Mouse (Mus musculus) ovary, postnatal 36 days (tissue): ENCODE results near the gene Gm45194.

Experiments used
- DNase-seq: peaks from one replicate; pipeline ENCODE4 v3.0.0; 2022; ENCODE audit warnings: low spot score, mixed read lengths

Gene Gm45194

DNA sequence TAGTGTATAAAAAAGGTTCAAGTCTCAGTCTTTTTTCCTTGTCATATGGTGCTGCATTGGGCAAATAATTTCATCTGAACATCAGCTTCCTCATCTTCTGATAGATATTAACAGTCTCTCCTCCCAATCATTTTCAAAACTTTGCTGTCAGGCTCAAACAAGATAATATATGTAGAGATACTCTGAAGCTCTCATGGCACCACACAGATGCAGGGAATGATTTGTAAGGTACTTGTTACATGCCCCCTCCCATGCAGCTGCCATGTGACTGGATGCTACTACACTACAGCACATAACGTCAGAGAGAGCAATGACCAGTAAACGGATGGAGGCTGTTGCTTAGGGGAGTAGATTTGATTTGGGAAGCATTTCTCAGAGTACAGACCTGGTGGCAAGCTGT, at the start of gene Gm45194:
Gm45194 (plus strand) TSS at position 301 of the 400 bp plus-strand sequence.
- no peak for DNase-seq

DNA sequence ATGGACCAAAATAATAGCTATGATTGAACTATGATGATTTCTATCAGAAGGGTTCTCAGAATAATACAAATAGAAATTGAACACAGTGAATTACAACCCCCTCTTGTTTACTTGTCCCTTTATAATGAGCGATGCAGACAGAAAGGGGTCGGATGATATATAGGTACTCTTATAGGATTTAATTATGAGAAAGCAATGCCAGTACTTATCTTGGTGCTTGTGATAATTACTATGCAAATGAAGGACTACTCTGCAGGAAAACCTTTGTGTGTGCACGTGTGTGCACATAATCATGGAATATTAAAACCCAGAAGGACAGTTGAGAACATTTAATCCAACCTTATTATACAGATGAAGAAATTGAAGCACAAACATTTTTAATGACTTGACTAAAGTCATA, 35.3 kb upstream of the Gm45194 start:
- DNase-seq: no peak

DNA sequence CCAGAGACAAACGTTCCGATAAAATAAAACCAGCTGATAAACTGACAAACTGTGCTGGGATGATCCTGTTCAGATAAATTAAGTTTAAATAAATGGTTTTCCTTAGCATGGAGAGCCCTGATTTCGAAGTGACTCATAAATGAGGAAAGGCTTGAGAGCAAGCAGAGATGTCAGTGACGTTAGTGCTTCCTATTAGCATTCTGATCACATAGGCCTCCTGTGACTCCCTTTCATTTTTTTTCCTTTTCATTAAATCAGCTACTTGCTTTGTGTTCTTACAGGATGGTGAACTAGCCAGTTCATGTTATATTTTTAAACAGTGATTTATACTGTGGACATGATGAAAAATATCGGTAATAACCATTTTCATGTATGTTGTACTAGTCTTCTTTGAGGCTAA, 9.9 kb upstream of the Gm45194 start:
- no peak for DNase-seq

DNA sequence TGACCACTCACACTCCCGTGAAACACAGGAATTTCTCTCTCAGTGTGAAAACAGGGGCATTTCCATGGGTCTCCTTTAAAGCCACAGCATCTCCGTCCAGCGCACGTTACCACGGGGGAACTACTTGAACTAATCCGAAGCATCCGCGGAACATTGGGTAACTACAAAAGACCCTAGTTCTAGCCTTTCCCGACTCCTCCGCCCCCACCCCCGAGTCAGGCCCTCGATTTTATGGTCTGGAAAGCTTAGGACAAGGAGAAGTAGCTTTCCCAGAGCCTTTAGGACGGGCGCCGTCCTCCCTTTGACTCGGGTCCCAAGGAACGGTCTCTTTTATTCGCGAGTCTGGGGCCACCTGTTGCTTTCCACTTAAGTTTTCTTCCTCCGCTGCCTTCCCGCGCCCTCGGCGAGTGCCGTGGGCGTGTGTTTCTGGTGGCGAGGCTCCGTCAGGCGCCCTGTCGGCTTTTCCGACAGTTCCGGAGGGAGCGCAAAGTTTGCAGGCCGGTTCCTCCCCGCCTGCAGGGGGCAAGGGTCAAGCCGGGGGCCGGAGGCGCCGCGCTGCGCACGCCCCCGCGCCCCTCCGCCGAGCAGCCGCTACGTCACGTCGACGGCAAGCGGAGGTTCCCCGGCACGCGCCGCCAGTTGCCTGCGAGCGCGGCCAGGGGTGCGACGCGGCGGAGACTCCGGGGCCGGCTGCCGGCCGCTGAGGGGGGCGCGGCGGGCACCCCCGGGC, 3.3 kb downstream of the Gm45194 start:
- peak; percentile 6 for DNase-seq

DNA sequence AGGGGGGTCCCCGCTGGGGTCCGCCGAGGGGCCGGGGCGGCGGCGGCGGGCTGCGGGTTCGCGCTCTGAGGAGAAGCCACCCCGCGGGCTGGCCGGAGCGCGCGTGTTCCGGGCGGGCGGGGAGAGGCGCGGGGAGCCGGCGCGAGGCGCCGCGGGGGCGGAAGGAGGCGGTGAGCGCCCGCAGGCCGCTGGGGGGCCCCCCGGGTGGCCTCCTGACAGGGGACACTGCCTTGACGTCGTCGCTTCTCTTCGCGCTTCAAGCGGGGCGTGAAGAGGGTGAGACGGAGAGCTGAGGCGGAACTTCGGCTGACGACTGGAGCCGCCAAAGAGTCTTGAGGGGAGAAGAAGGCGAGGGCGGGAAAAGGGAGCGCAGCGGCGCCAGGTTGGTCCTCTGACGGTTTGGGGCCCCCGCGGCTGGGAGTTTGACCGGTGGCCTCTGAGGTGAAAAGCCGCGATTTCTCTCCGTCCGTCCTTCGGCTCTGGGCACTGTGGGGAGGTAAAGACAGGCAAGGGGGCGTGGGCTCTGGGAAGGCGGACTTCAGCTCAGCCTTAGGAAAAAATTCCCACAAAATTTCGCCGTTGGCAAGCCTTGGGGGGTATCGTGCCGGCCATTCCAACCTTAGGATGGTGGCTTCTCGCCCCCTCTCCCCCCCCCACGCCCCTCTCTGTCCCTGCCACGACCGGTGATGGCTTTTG, 4.0 kb downstream of the Gm45194 start:
- DNase-seq: peak; percentile 5

DNA sequence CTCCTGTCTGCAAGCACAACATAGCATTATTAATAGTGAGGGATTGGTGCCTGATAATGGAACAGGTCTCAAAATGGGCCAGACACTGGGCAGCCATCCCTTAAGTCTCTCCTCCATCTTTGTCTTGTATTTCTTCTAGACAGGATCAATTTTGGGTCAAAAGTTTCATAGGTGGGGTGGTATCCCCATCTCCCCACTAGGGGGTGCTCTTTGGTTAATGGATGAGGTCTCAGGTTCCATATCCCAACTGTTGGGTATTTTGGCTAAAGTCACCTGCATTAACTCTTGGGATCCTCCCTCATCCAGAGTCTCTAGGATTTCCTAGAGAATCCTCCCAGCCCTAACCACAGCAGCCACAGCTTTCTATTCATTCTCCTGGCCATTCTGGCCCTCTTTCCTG, 26.2 kb downstream of the Gm45194 start:
- no peak for DNase-seq

DNA sequence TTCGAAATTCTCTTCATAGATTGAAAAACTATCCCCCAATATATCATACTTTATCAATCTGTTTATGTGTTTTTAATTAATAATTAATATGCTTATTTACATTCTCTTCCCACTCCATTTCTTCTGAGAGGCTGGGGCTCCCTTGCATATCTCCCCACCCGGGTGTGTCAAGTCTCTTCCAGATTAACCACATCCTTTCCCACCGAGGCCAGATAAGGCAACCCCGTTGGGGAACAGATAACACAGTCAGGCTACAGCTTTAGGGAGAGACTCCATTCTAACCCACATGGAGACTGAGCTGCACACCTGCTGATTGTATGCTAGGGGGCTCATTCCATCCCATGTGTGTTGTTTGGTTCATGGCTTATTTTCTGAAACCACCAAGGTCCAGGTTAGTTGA, 69.7 kb downstream of the Gm45194 start:
- no peak for DNase-seq

DNA sequence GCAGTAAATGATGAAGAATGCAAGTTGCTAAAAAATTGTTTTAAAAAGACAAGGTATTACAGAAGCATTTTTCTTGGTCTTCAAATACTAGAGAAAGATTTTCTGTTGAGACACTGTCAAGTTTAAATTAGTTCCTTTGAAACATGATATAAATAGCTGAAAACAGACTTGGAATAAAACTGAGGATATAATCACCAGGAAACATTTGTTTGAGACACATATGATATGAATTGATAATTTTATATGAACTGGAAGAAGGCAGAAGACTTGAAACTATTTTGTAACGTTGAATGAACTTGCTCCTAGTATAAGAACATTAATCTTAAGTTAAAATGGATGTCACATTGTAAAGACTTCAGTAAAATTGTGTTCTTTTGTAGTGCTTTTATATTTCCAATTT, 108.5 kb downstream of the Gm45194 start:
- no peak for DNase-seq

DNA sequence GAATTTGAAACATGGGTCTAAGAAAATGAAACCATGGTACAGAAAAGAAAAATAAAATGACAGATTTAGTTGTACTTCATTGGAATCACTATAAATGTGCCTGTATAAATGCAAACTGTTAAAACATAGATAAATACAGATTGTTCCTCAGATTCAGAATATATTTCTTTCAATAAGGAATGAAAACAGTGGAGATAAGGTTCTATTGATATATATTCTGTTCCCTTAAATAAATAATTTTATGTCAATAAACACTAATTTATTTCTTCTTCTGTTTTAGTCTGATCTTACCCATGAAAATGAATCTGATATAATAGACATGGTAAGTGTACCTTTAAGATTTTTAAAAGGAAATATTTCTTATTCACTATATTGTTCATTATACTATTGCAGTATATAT, 119.5 kb downstream of the Gm45194 start, which contains the start of gene Tex16:
Tex16 (plus strand) TSS at position 301 of the 400 bp plus-strand sequence.
- DNase-seq: no peak

DNA sequence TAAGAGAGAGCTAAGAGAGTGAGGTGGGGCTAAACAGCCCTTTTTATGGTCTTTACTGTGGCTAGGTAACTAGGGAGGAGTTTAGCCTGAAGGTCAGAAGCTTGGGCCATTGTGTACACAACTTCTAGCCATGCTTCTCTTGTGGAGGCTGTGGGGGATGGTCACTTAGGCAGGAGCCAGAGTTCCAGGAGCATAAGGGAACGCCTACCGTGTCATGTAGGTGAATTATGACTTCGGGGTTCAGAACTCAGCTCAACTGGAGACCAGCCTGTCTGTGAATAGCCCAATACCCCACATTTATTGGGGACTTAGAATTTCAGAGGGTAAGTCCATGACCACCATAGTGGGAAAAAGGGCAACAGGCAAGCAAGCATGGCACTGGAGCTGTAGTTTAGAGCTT, 347.6 kb downstream of the Gm45194 start, which contains the start of gene 4933403O08Rik:
4933403O08Rik (plus strand) TSS at position 301 of the 400 bp plus-strand sequence.
- no peak for DNase-seq

DNA sequence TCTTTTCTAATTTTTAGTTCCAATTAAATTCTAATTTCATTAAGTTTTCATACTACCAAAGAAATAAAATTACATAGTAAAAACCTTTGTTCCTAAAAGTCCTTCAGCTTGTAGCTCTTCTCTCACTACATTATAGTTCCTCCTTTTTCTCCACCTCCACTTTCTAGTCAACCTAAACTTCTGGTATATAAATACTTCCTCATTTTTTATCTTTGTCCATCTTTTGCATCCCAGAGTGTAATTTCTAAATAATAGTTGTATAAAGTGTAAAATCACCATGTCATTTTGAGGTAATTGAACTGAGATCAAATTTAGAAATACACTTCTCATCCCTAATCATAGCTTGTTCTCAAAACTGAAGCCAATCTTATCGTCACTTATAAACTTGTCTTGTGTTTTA, 351.7 kb downstream of the Gm45194 start:
- DNase-seq: no peak

DNA sequence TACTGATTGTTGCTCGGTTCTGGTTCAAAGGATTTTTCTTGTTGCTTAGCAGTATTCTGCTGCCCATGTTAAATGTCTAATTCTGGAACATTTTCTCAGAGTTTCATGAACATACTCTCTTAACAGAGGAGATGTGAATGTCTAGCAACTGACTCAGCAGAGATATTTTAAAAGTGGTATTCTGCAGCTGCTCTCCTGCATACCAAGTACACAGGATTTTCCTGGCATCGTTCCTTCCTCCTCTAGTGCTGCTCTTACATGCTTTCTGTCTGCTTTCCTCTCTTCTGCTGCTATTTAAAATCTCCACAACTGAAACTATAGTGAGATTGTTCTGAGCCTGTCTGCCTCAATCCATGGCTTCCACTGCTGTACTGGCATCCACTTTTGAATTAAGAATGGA, 364.3 kb downstream of the Gm45194 start:
- DNase-seq: no peak

DNA sequence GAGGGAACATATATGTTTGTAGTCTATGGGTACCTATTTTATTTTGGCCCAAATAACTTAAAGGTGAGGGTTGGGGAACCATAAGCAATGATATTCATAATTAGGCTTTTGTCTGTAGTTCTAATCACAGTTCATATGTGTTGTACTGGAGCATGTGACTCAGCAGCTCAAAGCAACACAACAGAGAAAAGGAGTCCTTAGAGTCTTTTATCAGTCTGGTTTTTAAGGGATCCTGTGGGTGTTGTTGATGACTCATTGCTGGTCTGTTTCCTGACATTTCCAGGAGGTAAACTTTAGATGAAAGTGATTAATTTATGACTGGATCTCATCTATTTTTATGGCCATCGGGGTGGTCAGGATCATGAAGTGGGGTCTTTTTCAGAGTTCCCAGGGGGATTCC, 382.4 kb downstream of the Gm45194 start:
- DNase-seq: no peak
